Mouse (Mus musculus) G1E (cell line): ENCODE measurements around the gene Col19a1. TPM values are rescaled to one million over a fixed set of nuclear protein-coding genes. Genes with fewer than 3 reads are reported as not detected.

Experiments
- ATAC-seq: 2 replicates; pipeline ENCODE4 v1.8.0; 2016; ENCODE audit warnings: mild to moderate bottlenecking; ENCODE audit not compliant: insufficient number of reproducible peaks, poor library complexity, low FRiP score, severe bottlenecking; ENCODE audit errors: extremely low read depth
- DNase-seq: peaks from one replicate; pipeline ENCODE4 v3.0.0; 2012; ENCODE audit warnings: low spot score
- H3K27me3 ChIP-seq: 2 replicates; pipeline ENCODE4 v1.6.1; 2012; ENCODE audit warnings: mild to moderate bottlenecking, low read length, inconsistent platforms; ENCODE audit not compliant: insufficient read depth
- H3K36me3 ChIP-seq: replicated peaks from 2 replicates; pipeline ENCODE3; 2012; ENCODE audit warnings: mild to moderate bottlenecking, inconsistent platforms
- H3K4me1 ChIP-seq: 2 replicates; pipeline ENCODE4 v1.6.1; 2012; ENCODE audit warnings: low read depth, low read length, inconsistent platforms, mixed read lengths; ENCODE audit not compliant: insufficient read depth
- H3K4me3 ChIP-seq: 2 replicates; pipeline ENCODE4 v1.5.1; 2012; ENCODE audit warnings: low read depth, mild to moderate bottlenecking, inconsistent platforms, low read length, moderate library complexity, mixed read lengths
- H3K9me3 ChIP-seq: replicated peaks from 2 replicates; pipeline ENCODE4 v1.6.1; 2012; ENCODE audit warnings: inconsistent platforms
- CTCF ChIP-seq: IDR thresholded peaks from 2 replicates; pipeline ENCODE4 v1.5.1; 2012; ENCODE audit warnings: low read depth, low read length, inconsistent platforms, mixed read lengths
- GATA1 ChIP-seq: IDR thresholded peaks from 2 replicates; pipeline ENCODE4 v1.6.1; 2012; ENCODE audit warnings: borderline replicate concordance, low read length, inconsistent platforms, mixed read lengths
- GATA2 ChIP-seq: IDR thresholded peaks from 2 replicates; pipeline ENCODE4 v1.6.1; 2012; ENCODE audit warnings: low read depth, low read length, inconsistent platforms, borderline replicate concordance
- POLR2AphosphoS5 ChIP-seq: IDR thresholded peaks from 2 replicates; pipeline ENCODE4 v1.6.1; 2012; ENCODE audit warnings: low read depth, low read length, inconsistent platforms; ENCODE audit not compliant: insufficient replicate concordance
- TAL1 ChIP-seq: conservative IDR thresholded peaks from 2 replicates; pipeline ENCODE4 v1.6.1; 2012; ENCODE audit warnings: low read depth, low read length, inconsistent platforms, mixed read lengths
- polyA plus RNA-seq: library from polyadenylated mRNA; stranded (reverse); fragments of >175 nt; gene quantifications from 2 replicates; pipeline ENCODE4 v1.2.3, GENCODE M21; 2012
- total RNA-seq, 2 experiments: library from RNA; stranded (forward) in 1 of 2; stranded (reverse) in 1 of 2; fragments of 200-1000 nt in 1 of 2; fragments of >200 nt in 1 of 2; fragmentation: Nextera tagmentation in 1 of 2; gene quantifications; 2 replicates each; pipeline ENCODE4 v1.2.3; 2014 to 2017

Gene Col19a1
- total and polyA plus RNA-seq, 3 experiments: 0.22 TPM; not detected in 2

DNA sequence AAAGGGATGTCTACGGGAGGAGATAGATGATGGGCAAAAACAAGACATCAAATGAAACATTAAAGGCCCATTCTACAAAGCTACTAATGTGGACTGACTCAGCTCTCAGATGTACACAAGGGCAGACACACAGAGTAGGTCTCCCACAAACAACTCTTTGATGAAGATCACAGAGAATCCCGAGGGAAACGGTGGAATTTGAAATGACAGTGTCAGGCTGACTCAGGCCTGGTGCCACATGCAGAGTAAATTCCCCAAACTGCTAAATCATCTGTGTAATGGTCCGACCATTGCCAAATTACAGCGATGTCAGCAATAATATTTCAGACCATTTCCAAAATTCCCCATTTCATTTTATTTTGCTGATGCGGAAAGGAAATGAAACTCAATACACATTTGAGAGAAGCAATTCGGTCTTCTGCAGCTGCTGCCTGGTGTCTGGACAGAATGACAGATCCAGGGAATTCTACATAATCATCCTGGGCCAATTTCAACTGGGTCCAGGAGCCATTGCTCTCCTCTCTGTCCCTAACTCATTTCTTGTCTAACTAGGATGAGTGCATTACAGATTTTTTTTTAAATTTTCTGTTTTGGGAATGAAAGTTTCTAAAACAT, 116.1 kb downstream of the Col19a1 start:
- TF ChIP-seq GATA2: no peak
- TF ChIP-seq POLR2AphosphoS5: no peak
- TF ChIP-seq TAL1: no peak
- no peak for TF ChIP-seq CTCF
- TF ChIP-seq GATA1: no peak
- H3K9me3 ChIP-seq: no peaks in the 10 kb centered on the region
- no peaks in the 10 kb centered on the region for H3K27me3 ChIP-seq
- ATAC-seq: no peak
- H3K4me3 ChIP-seq: no peak overlapping the region
- no peak for DNase-seq
- H3K36me3 ChIP-seq: no peaks in the 10 kb centered on the region
- no peaks in the 10 kb centered on the region for H3K4me1 ChIP-seq

DNA sequence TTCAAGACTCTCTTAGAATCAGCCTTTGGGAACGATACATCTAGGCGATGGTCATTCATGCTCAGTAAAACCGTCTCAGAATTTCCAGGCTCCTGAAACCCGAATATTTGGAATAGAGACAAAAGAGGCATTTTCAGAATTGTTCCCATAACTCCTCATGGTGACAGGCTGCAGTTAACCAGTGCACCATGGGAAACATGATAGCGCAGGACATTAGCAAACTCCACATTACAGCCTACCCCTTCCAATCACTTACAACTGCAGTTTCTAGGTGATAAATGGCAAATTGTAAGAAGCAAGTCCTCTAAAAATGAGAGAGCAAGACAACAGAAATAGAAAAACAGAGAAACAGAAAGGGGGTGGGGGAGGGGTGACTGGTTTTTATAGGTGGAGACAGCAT, 116.6 kb downstream of the Col19a1 start:
- ATAC-seq: no peak
- DNase-seq: no peak
- no peak for TF ChIP-seq GATA2
- TF ChIP-seq CTCF: no peak
- TF ChIP-seq GATA1: no peak
- TF ChIP-seq TAL1: no peak
- no peak for TF ChIP-seq POLR2AphosphoS5
- Histone ChIP-seq H3K27me3 (no peaks in the 10 kb centered on the region), H3K4me3 (no peak overlapping the region), H3K9me3 (no peaks in the 10 kb centered on the region), H3K4me1 (no peaks in the 10 kb centered on the region), H3K36me3 (no peaks in the 10 kb centered on the region)

DNA sequence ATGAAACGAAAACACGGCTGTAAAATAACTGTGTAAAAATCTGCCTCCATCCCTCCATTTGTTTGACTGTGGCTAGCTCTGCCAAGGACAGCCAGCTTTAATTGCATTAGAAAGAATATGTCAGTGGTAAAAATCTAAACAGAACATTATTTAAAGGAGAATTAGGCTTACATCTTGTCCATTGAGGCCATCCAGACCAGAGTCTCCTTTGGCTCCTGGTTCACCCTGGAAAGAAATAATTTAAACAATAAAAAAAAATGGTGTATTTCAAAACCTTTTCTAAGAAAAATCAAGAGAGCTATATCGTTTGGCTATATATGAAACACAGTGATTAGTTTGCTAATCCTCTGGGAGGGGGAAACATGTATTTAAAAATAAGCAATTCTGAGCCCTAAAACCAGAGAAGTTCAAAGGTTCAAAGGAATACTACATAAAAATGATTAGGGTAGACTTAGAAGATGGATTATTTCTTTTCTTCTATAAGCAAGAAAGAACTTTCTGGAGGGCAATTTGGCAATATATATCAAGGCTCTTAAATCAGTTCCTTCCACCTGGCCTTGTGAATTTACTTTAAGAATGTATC, 125.9 kb downstream of the Col19a1 start:
- no peaks in the 10 kb centered on the region for H3K27me3 ChIP-seq
- H3K4me1 ChIP-seq: no peaks in the 10 kb centered on the region
- TF ChIP-seq GATA1: no peak
- no peak for TF ChIP-seq CTCF
- no peak for TF ChIP-seq GATA2
- TF ChIP-seq TAL1: no peak
- no peak for TF ChIP-seq POLR2AphosphoS5
- H3K4me3 ChIP-seq: no peak overlapping the region
- ATAC-seq (no peak), DNase-seq (no peak)
- H3K36me3 ChIP-seq: no peaks in the 10 kb centered on the region
- no peaks in the 10 kb centered on the region for H3K9me3 ChIP-seq

DNA sequence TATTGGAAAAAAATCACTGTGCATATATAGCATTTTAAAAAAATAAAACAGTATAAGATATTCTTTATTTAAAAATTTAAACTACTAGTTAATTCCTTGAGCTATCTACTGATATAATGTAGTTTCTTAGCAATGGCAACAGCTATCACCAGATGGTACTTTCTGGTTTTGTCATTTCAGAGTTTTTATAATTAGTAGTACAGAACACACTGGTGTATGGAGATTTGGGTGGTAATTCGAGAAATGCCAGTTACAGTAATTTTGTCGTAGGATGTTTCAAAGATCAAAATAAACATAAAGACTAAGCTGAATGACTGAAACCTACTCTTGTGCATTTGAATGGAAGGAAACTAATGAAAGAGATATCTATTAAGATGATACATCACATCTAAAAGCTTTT, 129.3 kb downstream of the Col19a1 start:
- DNase-seq (no peak), ATAC-seq (no peak)
- no peaks in the 10 kb centered on the region for H3K4me1 ChIP-seq
- H3K9me3 ChIP-seq: no peaks in the 10 kb centered on the region
- H3K27me3 ChIP-seq: no peaks in the 10 kb centered on the region
- no peak overlapping the region for H3K4me3 ChIP-seq
- H3K36me3 ChIP-seq: no peaks in the 10 kb centered on the region
- no peak for TF ChIP-seq POLR2AphosphoS5
- no peak for TF ChIP-seq GATA2
- no peak for TF ChIP-seq TAL1
- no peak for TF ChIP-seq CTCF
- no peak for TF ChIP-seq GATA1

DNA sequence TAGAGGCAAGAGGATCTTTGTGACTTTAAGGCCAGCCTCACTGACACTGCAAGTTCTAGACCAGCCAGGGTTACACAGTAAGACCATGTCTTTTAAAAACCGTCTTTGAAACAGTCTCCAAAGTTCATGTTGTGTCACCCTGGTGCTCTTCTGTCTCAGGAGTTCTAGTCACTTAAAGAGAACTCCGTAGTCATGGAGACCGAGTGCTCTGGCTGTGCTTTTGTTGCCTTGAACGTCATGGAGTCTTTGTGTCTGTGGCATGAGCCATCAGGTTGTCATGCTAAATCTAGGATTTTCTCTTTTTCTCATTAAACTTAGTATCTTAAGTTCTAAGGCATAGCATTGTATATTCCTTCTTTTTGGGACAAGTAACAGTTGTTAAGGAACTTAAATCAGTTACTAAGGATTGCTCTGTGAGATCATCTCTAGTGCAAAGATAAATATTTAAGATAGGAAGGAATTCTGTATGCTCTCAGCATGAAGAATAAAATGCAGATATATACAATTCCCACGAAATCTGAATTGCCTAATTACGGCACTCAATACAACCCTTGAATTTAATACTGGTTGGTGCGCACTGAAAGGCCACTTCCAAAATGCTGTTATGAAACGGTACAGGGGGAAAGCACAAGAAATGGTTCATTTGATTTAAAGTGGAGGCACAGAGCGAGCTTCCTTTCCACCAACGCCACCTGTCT, 134.6 kb downstream of the Col19a1 start:
- Histone ChIP-seq H3K27me3 (no peaks in the 10 kb centered on the region), H3K36me3 (no peaks in the 10 kb centered on the region), H3K4me3 (no peak overlapping the region), H3K9me3 (no peaks in the 10 kb centered on the region), H3K4me1 (no peaks in the 10 kb centered on the region)
- DNase-seq (no peak), ATAC-seq (no peak)
- TF ChIP-seq CTCF (no peak), TAL1 (no peak), POLR2AphosphoS5 (no peak), GATA2 (no peak)

DNA sequence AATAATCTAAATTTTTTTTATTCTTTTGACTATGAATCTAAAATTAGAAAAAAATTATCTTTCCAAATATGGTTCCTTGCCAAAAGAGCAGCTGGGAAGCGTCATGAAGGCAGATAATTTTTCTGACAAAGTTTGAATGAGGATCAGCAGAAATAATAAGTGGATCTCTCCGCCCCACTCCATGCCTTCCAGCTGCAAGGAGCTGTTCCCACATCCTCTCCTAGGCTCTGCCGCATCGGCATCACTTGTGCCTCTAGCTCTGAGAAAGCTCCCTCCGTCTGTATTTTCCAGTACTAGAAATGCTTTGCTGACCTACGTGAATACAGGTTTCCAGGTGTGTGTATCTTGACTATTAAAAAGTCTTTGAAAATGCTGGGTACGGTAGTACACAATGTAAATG, 135.1 kb downstream of the Col19a1 start:
- no peaks in the 10 kb centered on the region for H3K36me3 ChIP-seq
- no peak overlapping the region for H3K4me3 ChIP-seq
- H3K9me3 ChIP-seq: no peaks in the 10 kb centered on the region
- no peaks in the 10 kb centered on the region for H3K4me1 ChIP-seq
- DNase-seq (no peak), ATAC-seq (no peak)
- TF ChIP-seq POLR2AphosphoS5 (no peak), TAL1 (no peak), GATA1 (no peak), CTCF (no peak), GATA2 (no peak)
- no peaks in the 10 kb centered on the region for H3K27me3 ChIP-seq
